Mouse (Mus musculus) inflammation-experienced regulatory T-cells (primary cell): ENCODE measurements around the gene Zfp975. TPM values are rescaled to one million over a fixed set of nuclear protein-coding genes. Genes with fewer than 3 reads are reported as not detected.

ENCODE experiments used
- polyA plus RNA-seq, 2 experiments: library from polyadenylated mRNA; unstranded; fragments of 100-300 nt; shearing (Covaris generic); gene quantifications; one replicate each; pipeline ENCODE4 v1.2.1; 2017

Gene Zfp975
- polyA plus RNA-seq = 1 to 10 TPM; 3.3 to 4.5 TPM

GRCm38 (mm10) chr7:42692362-42693158 is at the start of gene Zfp975:
Zfp975 (minus strand) TSS chr7:42692742.

GRCm38 (mm10) chr7:42726917-42727316 is 34.4 kb upstream of the Zfp975 start, which contains the start of gene Gm17067:
Gm17067 (minus strand) TSS chr7:42727017.

GRCm38 (mm10) chr7:42642152-42643115 is 50.1 kb downstream of the Zfp975 start, which contains the start of gene Zfp976:
Zfp976 (minus strand) TSS chr7:42642588.

Other genes with a start within 250 kb of the Zfp975 start
- gene 4933421I07Rik, start 244.6 kb downstream of the Zfp975 start, polyA plus RNA-seq = not detected
- gene Zfp141, start 187.0 kb downstream of the Zfp975 start, polyA plus RNA-seq = 10 to 100 TPM; 24.8 to 35.4 TPM
- not detected for gene Gm21028, start 114.2 kb downstream of the Zfp975 start, polyA plus RNA-seq
- gene Zfp977, start 100.2 kb downstream of the Zfp975 start, polyA plus RNA-seq = under 1 TPM in 1 of 2 experiments, not detected in 1; 0.99 TPM
- gene Zfp976, start 50.2 kb downstream of the Zfp975 start, polyA plus RNA-seq = 1 to 10 TPM; 1.0 to 2.9 TPM
- under 1 TPM in 1 of 2 experiments, not detected in 1; 0.09 TPM for gene Gm17067, start 34.3 kb upstream of the Zfp975 start, polyA plus RNA-seq
- gene Vmn2r62, start 100.8 kb upstream of the Zfp975 start, polyA plus RNA-seq = 1 to 10 TPM in 1 of 2 experiments, not detected in 1; 1.1 TPM
- gene Gm2381, start 174.5 kb upstream of the Zfp975 start, polyA plus RNA-seq = under 1 TPM in 1 of 2 experiments, not detected in 1; 0.24 TPM
- gene Vmn2r63, start 241.1 kb upstream of the Zfp975 start, polyA plus RNA-seq = under 1 TPM; 0.06 to 0.44 TPM